Mouse (Mus musculus) hindbrain, embryonic 14.5 days (tissue): ENCODE data around the gene Tmem141. TPM values are rescaled to one million over a fixed set of nuclear protein-coding genes. Genes with fewer than 3 reads are reported as not detected.
A peak's percentile ranks its signal among the peaks of the same experiment; 100 is the strongest.

ENCODE experiments used
- ATAC-seq: fragments of 200-750 bp; cut with Nextera tagmentation; 2 replicates; pipeline ENCODE4 v1.8.0; 2017; ENCODE audit warnings: moderate number of reproducible peaks, mild to moderate bottlenecking, moderate TSS enrichment, moderate library complexity; ENCODE audit not compliant: low FRiP score
- DNase-seq: peaks from one replicate; pipeline ENCODE4 v3.0.0-alpha.2; 2015; ENCODE audit warnings: low spot score
- H3K27ac ChIP-seq: fragments of 300-500 bp; sonication (generic); 2 replicates; pipeline ENCODE4 v1.5.1; 2014; ENCODE audit warnings: mild to moderate bottlenecking, moderate library complexity
- H3K27me3 ChIP-seq: fragments of 300-500 bp; sonication (generic); 2 replicates; pipeline ENCODE4 v1.6.1; 2014; ENCODE audit warnings: mild to moderate bottlenecking, low read length, mixed read lengths; ENCODE audit not compliant: control insufficient read depth, insufficient read depth
- H3K36me3 ChIP-seq: fragments of 300-500 bp; sonication (generic); replicated peaks from 2 replicates; pipeline ENCODE4 v1.6.1; 2014; ENCODE audit not compliant: control insufficient read depth, insufficient read depth
- H3K4me1 ChIP-seq: fragments of 300-500 bp; sonication (generic); replicated peaks from 2 replicates; pipeline ENCODE4 v1.6.1; 2014; ENCODE audit warnings: antibody characterized with exemption, low read length, mixed read lengths; ENCODE audit not compliant: control insufficient read depth, insufficient read depth
- H3K4me2 ChIP-seq: fragments of 300-500 bp; sonication (generic); replicated peaks from 2 replicates; pipeline ENCODE4 v1.6.1; 2014; ENCODE audit warnings: mild to moderate bottlenecking, moderate library complexity
- H3K4me3 ChIP-seq: fragments of 300-500 bp; sonication (generic); replicated peaks from 2 replicates; pipeline ENCODE4 v1.5.1; 2014; ENCODE audit warnings: mild to moderate bottlenecking, low read length
- H3K9ac ChIP-seq: fragments of 300-500 bp; sonication (generic); 2 replicates; pipeline ENCODE4 v1.6.1; 2014
- H3K9me3 ChIP-seq: fragments of 300-500 bp; sonication (generic); 2 replicates; pipeline ENCODE4 v1.6.1; 2016; ENCODE audit warnings: low read length; ENCODE audit not compliant: control insufficient read depth
- WGBS: fragments of 180-500 bp; shearing (Covaris S2); extraction: QIAGEN DNeasy Blood & Tissue Kit; methylation state at CpG from one replicate; pipeline ENCODE4 v1.1.7; 2014; 5-methylcytosine and 5-hydroxymethylcytosine counted together
- polyA plus RNA-seq: library from polyadenylated mRNA; unstranded; fragments of >200 nt; fragmentation: Nextera tagmentation; extraction: Ambion mirVana; gene quantifications from 2 replicates; pipeline ENCODE4 v1.2.1, GENCODE M21; 2014

Gene Tmem141
- polyA plus RNA-seq = 52.5 and 53.5 TPM in 2 replicates

DNA sequence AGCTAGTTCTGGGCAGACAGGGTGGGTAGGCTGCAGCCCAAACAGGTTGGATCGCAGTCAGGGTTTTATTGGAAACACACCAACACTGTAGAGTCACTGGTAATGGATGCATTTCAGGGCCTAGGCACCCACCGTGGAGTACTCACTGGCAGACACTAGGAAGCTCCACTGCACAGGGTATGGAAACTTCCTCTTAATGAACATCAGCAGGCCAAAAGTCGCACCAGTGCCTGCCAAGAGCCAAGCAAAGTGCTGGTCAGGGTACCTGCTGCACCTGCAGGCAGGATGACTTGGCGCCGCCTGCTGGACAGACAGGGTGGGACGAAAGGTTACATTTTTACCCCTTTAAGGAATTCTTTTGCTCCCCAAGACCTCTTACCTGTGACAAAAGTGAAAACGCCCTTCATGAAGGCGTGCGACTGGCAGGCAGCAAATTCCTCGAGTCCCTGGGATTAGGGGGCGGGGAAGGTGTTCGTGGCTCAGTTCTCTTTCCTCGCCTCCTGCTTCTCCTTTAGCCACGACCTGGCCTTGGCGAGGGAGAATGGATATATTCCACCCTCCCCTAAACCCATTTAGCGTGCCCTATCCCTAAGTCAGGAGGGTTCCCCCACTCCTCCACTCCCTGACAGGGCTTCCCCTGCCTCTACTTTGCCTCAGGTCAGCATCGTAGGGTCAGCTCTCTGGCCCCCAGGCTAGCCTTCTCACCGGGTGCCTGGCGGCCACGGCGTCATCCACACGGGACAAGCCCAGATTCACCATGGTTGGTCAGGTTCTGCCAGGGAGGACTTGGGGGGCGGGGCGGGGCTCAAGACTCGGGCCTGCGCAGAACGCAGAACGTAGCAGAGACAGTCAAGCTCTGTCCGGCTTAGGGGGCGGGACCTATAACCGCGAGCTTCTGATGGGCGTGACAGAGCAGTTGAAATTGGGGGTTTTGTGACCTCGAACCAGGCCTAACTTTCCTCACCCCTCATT lies at the start of gene Tmem141:
TSS of gene Tmem141 (minus strand) at position 777 of the 972 bp plus-strand sequence.
- DNase-seq = peak; percentile 76
- Histone ChIP-seq H3K4me1 (peaks cover 7% of the 10 kb centered on the region; the same call in 1 of the 2 replicates), H3K36me3 (no peaks in the 10 kb centered on the region), H3K9me3 (no peaks in the 10 kb centered on the region), H3K27ac (peak within 1 kb of the TSS; percentile 46; the same call in 1 of the 2 replicates), H3K4me3 (peak within 1 kb of the TSS; percentile 42), H3K4me2 (peak within 1 kb of the TSS; percentile 62), H3K9ac (peak within 1 kb of the TSS; percentile 69), H3K27me3 (peaks cover 18% of the 10 kb centered on the region)
- peak; percentile 95 for ATAC-seq
- 7% methylated on average over 34 of the region's 34 CpGs for WGBS

DNA sequence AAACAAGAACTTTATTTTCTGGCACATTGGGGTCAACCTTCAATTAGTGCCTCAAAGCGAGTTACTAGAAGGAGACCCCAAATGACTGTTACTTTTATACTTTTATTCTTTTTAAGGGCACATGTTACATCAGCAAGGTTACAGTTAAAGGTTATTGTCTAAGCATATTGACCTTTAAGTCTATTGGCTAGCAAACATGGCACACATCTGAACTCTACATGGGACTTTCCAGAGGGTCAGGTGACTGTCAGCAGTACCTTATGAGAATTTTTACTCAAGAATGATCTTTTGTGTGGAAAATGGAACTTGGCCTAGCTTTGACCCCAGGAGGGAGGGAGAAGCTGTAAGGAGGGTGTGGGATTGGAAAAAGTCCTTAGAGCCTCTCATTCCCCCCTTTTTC lies 44.7 kb upstream of the Tmem141 start:
- WGBS = 72% methylated on average over 1 of the region's 1 CpGs
- no peak overlapping the region for H3K4me3 ChIP-seq
- ATAC-seq (no peak), DNase-seq (no peak)
- H3K9me3 ChIP-seq = no peaks in the 10 kb centered on the region
- no peaks in the 10 kb centered on the region for H3K27me3 ChIP-seq
- no peak overlapping the region for H3K4me2 ChIP-seq
- H3K36me3 ChIP-seq = no peaks in the 10 kb centered on the region
- no peak overlapping the region for H3K9ac ChIP-seq
- no peaks in the 10 kb centered on the region for H3K4me1 ChIP-seq
- H3K27ac ChIP-seq = no peak overlapping the region

DNA sequence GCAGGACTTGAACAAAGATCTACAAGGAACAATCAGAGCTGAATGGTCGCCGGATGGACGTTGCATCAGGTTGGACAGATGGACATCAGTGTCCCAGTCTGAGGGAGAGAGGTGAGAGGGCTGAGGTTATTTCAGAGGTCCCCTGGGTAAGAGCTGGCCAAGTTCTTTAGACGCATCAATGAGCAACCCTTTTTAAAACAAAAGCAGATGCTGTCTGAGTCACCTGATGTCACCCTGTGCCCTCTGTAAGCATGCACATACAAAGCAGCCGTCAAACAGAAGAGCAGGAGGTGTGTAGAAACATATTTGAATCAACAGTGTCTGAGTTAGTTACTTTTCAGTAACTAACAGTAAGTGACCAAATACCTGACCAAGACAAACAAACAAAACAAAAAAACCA lies 42.3 kb upstream of the Tmem141 start:
- H3K9ac ChIP-seq = no peak overlapping the region
- no peaks in the 10 kb centered on the region for H3K27me3 ChIP-seq
- H3K27ac ChIP-seq = no peak overlapping the region
- H3K4me1 ChIP-seq = no peaks in the 10 kb centered on the region
- DNase-seq (no peak), ATAC-seq (no peak)
- no peak overlapping the region for H3K4me2 ChIP-seq
- no peaks in the 10 kb centered on the region for H3K9me3 ChIP-seq
- H3K4me3 ChIP-seq = no peak overlapping the region
- WGBS = 83% methylated on average over 5 of the region's 5 CpGs
- H3K36me3 ChIP-seq = no peaks in the 10 kb centered on the region

DNA sequence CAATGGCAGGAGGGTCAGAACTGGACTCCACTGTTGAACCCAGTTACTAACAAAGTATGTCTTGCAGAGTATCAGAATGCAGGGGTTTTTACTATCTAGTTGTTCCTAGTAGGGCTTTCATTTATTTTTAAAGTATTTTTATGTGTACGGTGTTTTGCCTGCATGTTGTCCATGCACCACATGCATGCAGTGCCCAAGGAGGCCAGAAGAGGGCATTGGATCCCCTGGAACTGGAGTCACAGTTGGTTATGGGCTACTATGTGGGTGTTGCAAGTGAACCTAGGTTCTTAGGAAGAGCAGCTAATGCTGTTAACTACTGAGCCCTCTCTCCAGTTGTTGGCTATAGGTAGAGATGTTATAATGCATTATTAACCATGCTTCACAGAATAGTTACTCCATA lies 41.7 kb upstream of the Tmem141 start:
- Histone ChIP-seq H3K9ac (no peak overlapping the region), H3K27me3 (no peaks in the 10 kb centered on the region), H3K4me2 (no peak overlapping the region), H3K9me3 (no peaks in the 10 kb centered on the region), H3K27ac (no peak overlapping the region), H3K4me3 (no peak overlapping the region), H3K36me3 (no peaks in the 10 kb centered on the region), H3K4me1 (no peaks in the 10 kb centered on the region)
- ATAC-seq (no peak), DNase-seq (peak; percentile 44)
- 73% methylated on average over 1 of the region's 1 CpGs for WGBS

DNA sequence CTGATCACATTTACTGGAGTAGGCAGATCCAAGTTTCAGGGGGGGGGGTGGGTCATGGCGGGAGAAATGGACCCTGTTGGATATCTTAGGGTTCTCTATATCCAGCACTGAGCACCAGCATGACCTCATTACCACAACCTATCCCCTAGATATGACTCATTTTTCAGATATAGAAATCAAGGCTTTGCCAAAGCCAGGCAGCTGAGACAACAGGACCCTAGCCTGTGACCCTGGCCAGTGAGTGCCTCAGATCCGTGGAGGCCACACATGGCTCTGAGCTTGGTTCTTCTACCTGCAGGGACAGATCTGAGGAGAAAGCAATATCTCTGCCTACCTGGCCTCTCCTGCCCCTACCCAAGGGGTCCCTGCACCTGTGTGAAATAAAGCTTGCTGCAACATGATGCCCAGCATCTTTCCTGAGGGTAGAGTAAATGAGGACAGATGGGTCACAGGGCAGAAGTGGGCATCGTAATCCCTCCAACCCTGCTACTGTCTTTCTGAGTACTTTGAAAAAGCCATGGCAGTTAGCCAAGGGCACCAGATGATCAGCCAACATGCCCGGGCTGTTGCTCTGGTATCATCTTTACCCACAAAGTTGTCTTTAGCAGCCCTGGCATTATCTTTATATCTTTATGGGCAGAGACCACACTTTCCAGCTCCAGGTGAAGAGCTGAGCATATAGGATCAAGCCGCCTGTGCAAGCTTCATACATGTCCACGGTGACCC lies 39.6 kb upstream of the Tmem141 start:
- ATAC-seq (no peak), DNase-seq (no peak)
- no peaks in the 10 kb centered on the region for H3K4me1 ChIP-seq
- H3K9ac ChIP-seq = no peak overlapping the region
- no peaks in the 10 kb centered on the region for H3K9me3 ChIP-seq
- H3K4me2 ChIP-seq = no peak overlapping the region
- no peak overlapping the region for H3K4me3 ChIP-seq
- H3K27ac ChIP-seq = no peak overlapping the region
- WGBS = 82% methylated on average over 6 of the region's 6 CpGs
- H3K36me3 ChIP-seq = no peaks in the 10 kb centered on the region
- no peaks in the 10 kb centered on the region for H3K27me3 ChIP-seq

DNA sequence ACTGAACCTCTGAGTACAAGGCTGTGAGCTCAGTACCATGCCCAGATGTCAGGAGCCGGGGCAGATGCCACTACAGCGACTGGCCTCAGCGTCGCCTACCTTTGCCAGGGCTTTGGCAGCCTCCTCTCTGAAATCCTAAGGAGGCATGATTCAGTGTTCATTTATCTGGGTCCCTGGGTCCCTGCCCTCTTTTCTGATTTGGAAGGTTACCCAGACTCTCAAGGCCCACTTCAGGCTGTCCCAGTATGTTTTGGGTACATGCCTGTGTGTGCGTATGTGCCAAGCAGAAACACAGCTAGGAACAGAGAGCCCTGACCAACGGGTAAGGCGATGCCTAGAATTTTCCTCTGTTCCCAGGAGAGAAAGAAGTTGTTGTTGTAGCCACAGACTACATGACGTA lies 38.5 kb upstream of the Tmem141 start:
- ATAC-seq (no peak), DNase-seq (no peak)
- H3K4me1 ChIP-seq = no peaks in the 10 kb centered on the region
- H3K27ac ChIP-seq = no peak overlapping the region
- H3K4me3 ChIP-seq = no peak overlapping the region
- 91% methylated on average over 8 of the region's 8 CpGs for WGBS
- H3K9ac ChIP-seq = no peak overlapping the region
- H3K4me2 ChIP-seq = no peak overlapping the region
- no peaks in the 10 kb centered on the region for H3K36me3 ChIP-seq
- H3K27me3 ChIP-seq = no peaks in the 10 kb centered on the region
- no peaks in the 10 kb centered on the region for H3K9me3 ChIP-seq

DNA sequence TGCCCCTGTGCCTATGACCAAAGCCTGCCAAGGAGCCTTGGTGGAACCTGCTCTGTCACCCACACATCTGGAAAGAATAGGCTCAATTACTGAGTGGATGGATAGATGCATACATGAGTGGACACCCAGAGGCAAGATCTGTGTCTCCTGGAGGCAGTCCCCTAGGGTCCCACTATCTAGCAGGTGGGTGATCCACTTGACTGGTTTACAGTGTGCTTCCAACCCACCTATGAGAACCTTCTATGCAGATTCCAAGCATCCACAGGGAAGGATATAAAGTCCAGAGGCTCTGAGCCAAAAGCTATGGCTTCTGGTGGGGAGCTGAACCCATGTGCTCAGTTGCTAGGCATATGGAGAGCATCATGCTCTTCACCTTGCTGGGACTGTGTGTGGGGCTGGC lies 35.8 kb upstream of the Tmem141 start, which contains the start of gene Lcn5:
TSS of gene Lcn5 (plus strand) at position 301 of the 400 bp plus-strand sequence.
- Histone ChIP-seq H3K27ac (no peak within 1 kb of the TSS), H3K4me3 (no peak within 1 kb of the TSS), H3K9me3 (no peaks in the 10 kb centered on the region), H3K4me2 (no peak within 1 kb of the TSS), H3K9ac (no peak within 1 kb of the TSS), H3K27me3 (no peaks in the 10 kb centered on the region), H3K36me3 (no peaks in the 10 kb centered on the region), H3K4me1 (no peaks in the 10 kb centered on the region)
- DNase-seq (no peak), ATAC-seq (no peak)

DNA sequence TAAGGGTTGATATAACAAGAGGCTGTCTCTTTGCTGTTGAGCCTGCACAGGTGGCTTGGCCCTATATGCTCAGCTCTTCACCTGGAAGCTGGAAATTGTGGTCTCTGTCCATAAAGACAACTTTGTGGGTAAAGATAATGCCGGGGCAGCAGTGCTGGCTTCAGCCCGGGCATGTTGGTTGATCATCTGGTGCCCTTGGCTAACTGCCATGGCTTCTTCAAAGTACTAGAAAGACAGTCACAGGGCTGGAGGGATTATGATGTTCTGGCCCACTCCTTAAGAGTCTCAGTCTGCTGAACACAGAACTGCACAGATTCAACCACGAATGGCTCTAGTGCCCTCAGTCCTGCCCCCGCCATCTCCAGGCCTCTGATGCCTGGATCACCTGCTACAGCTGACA lies 35.4 kb upstream of the Tmem141 start:
- 89% methylated on average over 4 of the region's 4 CpGs for whole genome bisulfite sequencing
- Histone ChIP-seq H3K36me3 (no peaks in the 10 kb centered on the region), H3K9ac (no peak overlapping the region), H3K4me2 (no peak overlapping the region), H3K9me3 (no peaks in the 10 kb centered on the region), H3K4me1 (no peaks in the 10 kb centered on the region), H3K27ac (no peak overlapping the region), H3K27me3 (no peaks in the 10 kb centered on the region), H3K4me3 (no peak overlapping the region)
- DNase-seq = no peak
- ATAC-seq = no peak

DNA sequence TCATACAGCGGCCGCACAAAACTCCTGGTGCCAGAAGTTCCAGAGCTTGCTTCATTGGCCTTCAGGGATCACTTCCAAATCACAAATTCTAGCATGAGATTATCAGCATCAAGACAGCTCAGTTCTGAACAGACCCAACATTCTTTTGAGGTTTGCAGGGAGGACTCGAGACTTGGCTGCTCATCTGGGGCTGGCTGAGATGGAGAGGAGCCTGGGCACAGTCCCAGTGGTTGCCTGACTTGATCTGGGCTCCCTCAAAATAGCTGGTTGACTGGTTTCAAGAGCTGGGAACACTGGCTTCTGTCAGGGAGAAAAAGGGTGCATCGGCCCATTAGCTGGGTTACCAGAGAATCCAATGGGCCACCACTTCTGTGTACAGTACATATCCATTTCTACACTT lies 34.9 kb upstream of the Tmem141 start:
- Histone ChIP-seq H3K27me3 (no peaks in the 10 kb centered on the region), H3K9me3 (no peaks in the 10 kb centered on the region), H3K36me3 (no peaks in the 10 kb centered on the region), H3K27ac (no peak overlapping the region), H3K9ac (no peak overlapping the region), H3K4me1 (no peaks in the 10 kb centered on the region), H3K4me2 (no peak overlapping the region), H3K4me3 (no peak overlapping the region)
- ATAC-seq (no peak), DNase-seq (no peak)
- 87% methylated on average over 4 of the region's 4 CpGs for WGBS
